Mouse (Mus musculus) liver, embryonic 14.5 days (tissue): Measurements from ENCODE around the gene Slc17a9.

Source experiments
- CTCF ChIP-seq: IDR thresholded peaks from 2 replicates; pipeline ENCODE4 v1.5.1; 2016; ENCODE audit warnings: antibody characterized with exemption, low read depth, control low read depth
- EP300 ChIP-seq: IDR thresholded peaks from 2 replicates; pipeline ENCODE4 v1.6.1; 2016; ENCODE audit warnings: antibody characterized with exemption, low read depth

DNA sequence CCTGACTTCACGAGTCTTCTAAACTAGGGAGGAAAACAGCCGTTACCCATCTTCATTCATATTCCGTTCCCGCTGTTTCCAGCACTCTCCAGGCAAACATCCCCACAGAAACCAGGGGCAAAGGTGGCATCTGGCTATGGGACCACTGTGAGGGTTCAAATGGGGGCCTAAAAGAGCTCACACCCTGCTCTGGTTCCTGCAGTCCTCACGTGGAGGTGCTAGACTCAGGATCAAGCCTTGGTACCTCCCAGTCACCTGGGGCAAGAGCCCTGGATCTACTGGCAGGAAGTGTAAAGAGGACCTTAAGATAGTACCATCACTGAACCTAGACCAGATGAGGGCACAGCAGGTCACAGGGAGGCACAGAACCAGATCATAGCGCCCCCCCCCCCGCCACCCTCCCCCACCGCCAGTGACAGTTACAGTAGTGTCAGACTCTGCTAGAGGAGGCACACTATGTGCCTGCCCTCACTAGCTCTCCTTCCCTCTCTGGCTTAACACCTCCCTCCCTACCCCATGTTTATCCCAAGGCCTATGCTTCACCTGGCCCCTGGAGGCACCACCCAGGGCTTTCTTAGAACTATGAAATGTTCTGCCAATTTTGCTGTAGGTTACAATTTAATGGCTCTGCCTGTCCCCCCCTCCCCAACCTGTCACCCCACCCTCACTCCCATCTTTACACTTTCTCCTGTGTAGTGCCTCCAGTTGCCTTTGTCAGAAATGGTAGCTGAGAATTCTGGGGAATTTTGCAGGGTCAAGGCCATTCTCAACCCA, 980 bp downstream of the Slc17a9 start:
- TF ChIP-seq CTCF (no peak), EP300 (no peak)
